Mouse (Mus musculus): ENCODE data around the gene Zbtb8a. TPM values are rescaled to one million over a fixed set of nuclear protein-coding genes. Genes with fewer than 3 reads are reported as not detected.
A peak's percentile ranks its signal among the peaks of the same experiment; 100 is the strongest.
"Not testable (repeated sequence)": the region's sequence is repeated elsewhere in the genome, so short reads cannot be mapped to it uniquely, and the experiment has no call there.

Gene Zbtb8a
- 26.9 and 29.6 TPM in 2 replicates for total RNA-seq (2014; rRNA removed)
- polyA plus RNA-seq (2015; fragmentation: Nextera tagmentation; extraction: Ambion mirVana), result 14.9 and 15.3 TPM in 2 replicates

- H3K27me3 ChIP-seq (ENCODE audit: insufficient read depth, low read length), result no peaks in the 10 kb centered on the region
- H3K4me2 ChIP-seq (ENCODE audit: low read depth, low read length), result peak within 1 kb of the TSS; percentile 62
- ATAC-seq (peak; percentile 81), DNase-seq (ENCODE audit: low spot score) (peak; percentile 88)
- H3K36me3 ChIP-seq (ENCODE audit: insufficient read depth, low read length), result no peaks in the 10 kb centered on the region
- no peaks in the 10 kb centered on the region for H3K4me1 ChIP-seq (ENCODE audit: insufficient read depth, low read length)
- 1% methylated on average over 56 of the region's 65 CpGs for WGBS
- peak within 1 kb of the TSS; percentile 98 for H3K9ac ChIP-seq (replicated peaks; ENCODE audit: low read length)
- H3K9me3 ChIP-seq (ENCODE audit: low read length), result no peaks in the 10 kb centered on the region
- peak within 1 kb of the TSS; percentile 81 for H3K4me3 ChIP-seq (ENCODE audit: low read length)
- TF ChIP-seq CTCF (IDR thresholded peaks at IDR 0.05; ENCODE audit: low read depth), result no peak; the same call in 1 of the 2 replicates
- peak within 1 kb of the TSS; percentile 93 for H3K27ac ChIP-seq
These were observed at the start of gene Zbtb8a for GRCm38 (mm10) chr4:129377601-129378390. Zbtb8a (minus strand) TSS chr4:129378116.

GRCm38 (mm10) chr4:129418321-129418720 lies 40.4 kb upstream of the Zbtb8a start:
- Histone ChIP-seq H3K9ac (replicated peaks; ENCODE audit: low read length) (no peak overlapping the region), H3K9me3 (ENCODE audit: low read length) (no peaks in the 10 kb centered on the region)
- no peak for DNase-seq (ENCODE audit: low spot score)

GRCm38 (mm10) chr4:129416478-129416877 lies 38.6 kb upstream of the Zbtb8a start:
- H3K27ac ChIP-seq, result no peak overlapping the region
- WGBS, result 86% methylated on average over 5 of the region's 5 CpGs
- no peak overlapping the region for H3K4me3 ChIP-seq (ENCODE audit: low read length)
- H3K9ac ChIP-seq (replicated peaks; ENCODE audit: low read length), result no peak overlapping the region
- H3K36me3 ChIP-seq (ENCODE audit: insufficient read depth, low read length), result no peaks in the 10 kb centered on the region
- no peak overlapping the region for H3K4me2 ChIP-seq (ENCODE audit: low read depth, low read length)
- no peaks in the 10 kb centered on the region for H3K4me1 ChIP-seq (ENCODE audit: insufficient read depth, low read length)
- DNase-seq (ENCODE audit: low spot score), result no peak
- no peak for ATAC-seq
- no peaks in the 10 kb centered on the region for H3K9me3 ChIP-seq (ENCODE audit: low read length)
- H3K27me3 ChIP-seq (ENCODE audit: insufficient read depth, low read length), result no peaks in the 10 kb centered on the region
- no peak for TF ChIP-seq CTCF (IDR thresholded peaks at IDR 0.05; ENCODE audit: low read depth)

More at GRCm38 (mm10) chr4:129418321-129418720, 40.4 kb upstream of the Zbtb8a start:
- TF ChIP-seq CTCF (IDR thresholded peaks at IDR 0.05; ENCODE audit: low read depth), result 0 out of 2 replicates have a peak, but pooled peaks have one; percentile 18
- Histone ChIP-seq H3K4me3 (ENCODE audit: low read length) (no peak overlapping the region), H3K4me2 (ENCODE audit: low read depth, low read length) (no peak overlapping the region), H3K36me3 (ENCODE audit: insufficient read depth, low read length) (no peaks in the 10 kb centered on the region), H3K27ac (no peak overlapping the region), H3K4me1 (ENCODE audit: insufficient read depth, low read length) (no peaks in the 10 kb centered on the region), H3K27me3 (ENCODE audit: insufficient read depth, low read length) (no peaks in the 10 kb centered on the region)
- ATAC-seq, result no peak
- 77% methylated on average over 5 of the region's 5 CpGs for WGBS

GRCm38 (mm10) chr4:129415892-129416291 lies 38.0 kb upstream of the Zbtb8a start:
- Histone ChIP-seq H3K4me2 (ENCODE audit: low read depth, low read length) (no peak overlapping the region), H3K4me1 (ENCODE audit: insufficient read depth, low read length) (no peaks in the 10 kb centered on the region), H3K27ac (no peak overlapping the region), H3K9ac (replicated peaks; ENCODE audit: low read length) (no peak overlapping the region), H3K4me3 (ENCODE audit: low read length) (no peak overlapping the region), H3K36me3 (ENCODE audit: insufficient read depth, low read length) (no peaks in the 10 kb centered on the region), H3K9me3 (ENCODE audit: low read length) (no peaks in the 10 kb centered on the region), H3K27me3 (ENCODE audit: insufficient read depth, low read length) (no peaks in the 10 kb centered on the region)
- DNase-seq (ENCODE audit: low spot score) (no peak), ATAC-seq (no peak)
- peak; percentile 15; the same call in 1 of the 2 replicates for TF ChIP-seq CTCF (IDR thresholded peaks at IDR 0.05; ENCODE audit: low read depth)
- WGBS, result 95% methylated on average over 5 of the region's 5 CpGs

- Histone ChIP-seq H3K36me3 (ENCODE audit: insufficient read depth, low read length) (no peaks in the 10 kb centered on the region), H3K27ac (no peak overlapping the region), H3K4me2 (ENCODE audit: low read depth, low read length) (no peak overlapping the region), H3K27me3 (ENCODE audit: insufficient read depth, low read length) (no peaks in the 10 kb centered on the region), H3K9me3 (ENCODE audit: low read length) (no peaks in the 10 kb centered on the region), H3K9ac (replicated peaks; ENCODE audit: low read length) (no peak overlapping the region), H3K4me3 (ENCODE audit: low read length) (no peak overlapping the region), H3K4me1 (ENCODE audit: insufficient read depth, low read length) (no peaks in the 10 kb centered on the region)
- no peak for ATAC-seq
- no peak for DNase-seq (ENCODE audit: low spot score)
- TF ChIP-seq CTCF (IDR thresholded peaks at IDR 0.05; ENCODE audit: low read depth), result no peak
These were observed 33.1 kb upstream of the Zbtb8a start for GRCm38 (mm10) chr4:129410991-129411390.

GRCm38 (mm10) chr4:129410532-129410931 lies 32.6 kb upstream of the Zbtb8a start:
- H3K9me3 ChIP-seq (ENCODE audit: low read length); H3K4me2 ChIP-seq (ENCODE audit: low read depth, low read length); H3K27ac ChIP-seq; DNase-seq (ENCODE audit: low spot score); H3K36me3 ChIP-seq (ENCODE audit: insufficient read depth, low read length); H3K4me3 ChIP-seq (ENCODE audit: low read length); ATAC-seq; H3K9ac ChIP-seq (replicated peaks; ENCODE audit: low read length); H3K4me1 ChIP-seq (ENCODE audit: insufficient read depth, low read length); H3K27me3 ChIP-seq (ENCODE audit: insufficient read depth, low read length): not testable (repeated sequence)
- 88% methylated on average over 3 of the region's 3 CpGs for WGBS

- no peaks in the 10 kb centered on the region for H3K4me1 ChIP-seq (ENCODE audit: insufficient read depth, low read length)
- H3K9ac ChIP-seq (replicated peaks; ENCODE audit: low read length), result peak overlapping the region; percentile 48; the same call in 1 of the 2 replicates
- H3K27ac ChIP-seq, result no peak overlapping the region
- no peaks in the 10 kb centered on the region for H3K27me3 ChIP-seq (ENCODE audit: insufficient read depth, low read length)
- ATAC-seq (peak; percentile 58; the same call in 1 of the 2 replicates), DNase-seq (ENCODE audit: low spot score) (peak; percentile 71)
- peak overlapping the region; percentile 61 for H3K4me2 ChIP-seq (ENCODE audit: low read depth, low read length)
- H3K36me3 ChIP-seq (ENCODE audit: insufficient read depth, low read length), result no peaks in the 10 kb centered on the region
- H3K9me3 ChIP-seq (ENCODE audit: low read length), result no peaks in the 10 kb centered on the region
- TF ChIP-seq CTCF (IDR thresholded peaks at IDR 0.05; ENCODE audit: low read depth), result peak; percentile 59
- peak overlapping the region; percentile 36 for H3K4me3 ChIP-seq (ENCODE audit: low read length)
- 3% methylated on average over 25 of the region's 25 CpGs for WGBS
These were observed 28.5 kb upstream of the Zbtb8a start for GRCm38 (mm10) chr4:129406447-129406846.

Data from hindbrain, postnatal 0 days (tissue).